Mouse (Mus musculus) lung, adult 2 months (tissue): ENCODE results near the gene Elovl7.

Experiments used
- CTCF ChIP-seq: fragments of 200-500 bp; IDR thresholded peaks from 2 replicates; pipeline ENCODE4 v1.5.1; 2011; ENCODE audit warnings: mild to moderate bottlenecking, low read length, control low read depth; ENCODE audit not compliant: insufficient read depth
- POLR2A ChIP-seq: fragments of 200-500 bp; IDR thresholded peaks from 2 replicates; pipeline ENCODE4 v1.6.1; 2011; ENCODE audit warnings: low read depth, mild to moderate bottlenecking, control low read depth, low read length, borderline replicate concordance; ENCODE audit errors: extremely low read depth

- no peak for TF ChIP-seq CTCF
- TF ChIP-seq POLR2A, result no peak
Observed at GRCm38 (mm10) chr13:108187994-108188393, 26.2 kb upstream of the Elovl7 start.
